Mouse (Mus musculus) midbrain, embryonic 15.5 days (tissue): ENCODE measurements around the gene Olfr1394. TPM values are rescaled to one million over a fixed set of nuclear protein-coding genes. Genes with fewer than 3 reads are reported as not detected.
A peak's percentile ranks its signal among the peaks of the same experiment; 100 is the strongest.
"Not testable (repeated sequence)": the region's sequence is repeated elsewhere in the genome, so short reads cannot be mapped to it uniquely, and the experiment has no call there.

Experiments used
- ATAC-seq: fragments of 200-750 bp; cut with Nextera tagmentation; replicated peaks from 2 replicates; pipeline ENCODE4 v1.8.0; 2017; ENCODE audit warnings: moderate TSS enrichment
- H3K27ac ChIP-seq: fragments of 300-500 bp; sonication (generic); 2 replicates; pipeline ENCODE4 v1.5.1; 2015; ENCODE audit warnings: mild to moderate bottlenecking, inconsistent platforms
- H3K27me3 ChIP-seq: fragments of 300-500 bp; sonication (generic); replicated peaks from 2 replicates; pipeline ENCODE4 v1.6.1; 2015; ENCODE audit warnings: inconsistent platforms
- H3K36me3 ChIP-seq: fragments of 300-500 bp; sonication (generic); replicated peaks from 2 replicates; pipeline ENCODE4 v1.6.1; 2015; ENCODE audit warnings: inconsistent platforms
- H3K4me1 ChIP-seq: fragments of 300-500 bp; sonication (generic); 2 replicates; pipeline ENCODE4 v1.6.1; 2015; ENCODE audit warnings: inconsistent platforms
- H3K4me2 ChIP-seq: fragments of 300-500 bp; sonication (generic); 2 replicates; pipeline ENCODE4 v1.6.1; 2015; ENCODE audit warnings: inconsistent platforms, mild to moderate bottlenecking, moderate library complexity
- H3K4me3 ChIP-seq: fragments of 300-500 bp; sonication (generic); 2 replicates; pipeline ENCODE4 v1.5.1; 2015; ENCODE audit warnings: mild to moderate bottlenecking, inconsistent platforms
- H3K9ac ChIP-seq: fragments of 300-500 bp; sonication (generic); 2 replicates; pipeline ENCODE4 v1.6.1; 2015; ENCODE audit warnings: mild to moderate bottlenecking, inconsistent platforms
- H3K9me3 ChIP-seq: fragments of 300-500 bp; sonication (generic); 2 replicates; pipeline ENCODE4 v1.6.1; 2016; ENCODE audit warnings: inconsistent platforms
- WGBS: fragments of 180-500 bp; shearing (Covaris S2); methylation state at CpG from one replicate; pipeline ENCODE4 v1.1.7; 2015; ENCODE audit warnings: mixed read lengths; 5-methylcytosine and 5-hydroxymethylcytosine counted together
- polyA plus RNA-seq: library from polyadenylated mRNA; unstranded; fragments of >200 nt; fragmentation: Nextera tagmentation; extraction: Ambion mirVana; gene quantifications from 2 replicates; pipeline ENCODE4 v1.2.1, GENCODE M21; 2015

The Olfr1394 gene
- polyA plus RNA-seq, 1 experiment from 2014 or later, result not detected

DNA sequence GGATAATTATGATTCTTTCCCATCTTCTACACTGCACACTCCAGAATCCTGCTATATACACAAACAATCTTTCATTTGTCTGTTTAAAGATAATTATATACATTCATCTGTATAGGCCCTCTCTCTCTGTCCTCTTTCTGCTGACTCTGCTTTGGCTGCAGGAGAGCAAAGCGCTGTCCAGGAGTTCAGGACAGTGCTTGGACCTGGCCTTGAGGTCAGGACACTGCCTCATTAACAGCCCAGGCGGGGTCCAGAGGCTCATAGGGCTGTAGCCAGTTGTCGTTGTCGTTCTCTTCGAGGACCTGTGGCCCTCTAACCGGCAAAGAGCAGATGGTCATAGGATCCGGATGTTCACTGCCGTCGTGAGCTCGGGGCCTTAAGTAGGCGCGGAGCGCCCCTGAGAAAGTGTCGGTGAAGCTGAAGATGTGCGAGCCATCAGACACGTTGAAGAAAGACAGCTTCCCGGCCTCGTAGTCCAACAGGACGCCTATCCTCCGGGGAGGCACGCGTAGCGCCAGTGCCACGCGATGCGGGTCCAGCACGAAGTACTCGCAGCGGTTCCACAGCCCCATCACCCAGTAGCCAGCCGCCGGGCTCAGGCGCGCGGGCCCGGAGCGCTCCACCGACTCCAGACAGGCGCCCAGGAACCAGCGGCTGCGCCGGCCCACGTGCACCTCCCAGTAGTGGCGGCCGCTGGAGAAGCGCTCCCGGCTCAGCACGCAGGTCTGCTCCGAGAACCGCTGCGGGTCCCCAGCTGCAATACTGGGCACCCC is 14.8 kb downstream of the Olfr1394 start:
- H3K4me3 ChIP-seq, result peak overlapping the region; percentile 44
- H3K9me3 ChIP-seq, result no peaks in the 10 kb centered on the region
- H3K36me3 ChIP-seq, result no peaks in the 10 kb centered on the region
- WGBS, result 8% methylated on average over 50 of the region's 50 CpGs
- H3K27ac ChIP-seq, result no peak overlapping the region
- peak; percentile 90 for ATAC-seq
- H3K4me2 ChIP-seq, result peak overlapping the region; percentile 87
- H3K4me1 ChIP-seq, result peaks cover 8% of the 10 kb centered on the region
- H3K9ac ChIP-seq, result peak overlapping the region; percentile 43
- H3K27me3 ChIP-seq, result peaks cover 5% of the 10 kb centered on the region; the same call in 1 of the 2 replicates

DNA sequence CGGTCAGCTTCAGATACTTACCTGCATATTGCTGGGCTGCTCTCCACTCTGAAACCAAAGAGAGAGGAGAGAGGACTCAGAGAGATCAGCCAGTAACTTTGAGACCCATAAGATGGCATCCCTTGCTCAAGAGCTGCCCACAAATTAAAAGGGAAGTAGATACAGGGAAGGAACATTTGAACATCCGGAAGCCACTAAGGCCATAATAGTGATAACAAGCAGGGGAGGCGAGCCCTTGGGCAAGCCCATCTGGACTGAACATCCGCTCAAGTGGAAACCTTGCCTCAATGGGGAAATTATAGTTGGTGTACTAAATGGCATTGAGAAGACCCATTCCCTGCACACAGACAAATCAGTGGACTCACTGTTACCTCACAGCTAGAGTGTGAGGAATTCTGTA is 16.4 kb downstream of the Olfr1394 start:
- Histone ChIP-seq H3K27ac (no peak overlapping the region), H3K27me3 (peaks cover 5% of the 10 kb centered on the region; the same call in 1 of the 2 replicates), H3K9ac (no peak overlapping the region), H3K4me2 (no peak overlapping the region), H3K36me3 (no peaks in the 10 kb centered on the region), H3K4me1 (peaks cover 8% of the 10 kb centered on the region), H3K4me3 (no peak overlapping the region), H3K9me3 (no peaks in the 10 kb centered on the region)
- ATAC-seq, result no peak
- WGBS, result 96% methylated on average over 4 of the region's 4 CpGs

DNA sequence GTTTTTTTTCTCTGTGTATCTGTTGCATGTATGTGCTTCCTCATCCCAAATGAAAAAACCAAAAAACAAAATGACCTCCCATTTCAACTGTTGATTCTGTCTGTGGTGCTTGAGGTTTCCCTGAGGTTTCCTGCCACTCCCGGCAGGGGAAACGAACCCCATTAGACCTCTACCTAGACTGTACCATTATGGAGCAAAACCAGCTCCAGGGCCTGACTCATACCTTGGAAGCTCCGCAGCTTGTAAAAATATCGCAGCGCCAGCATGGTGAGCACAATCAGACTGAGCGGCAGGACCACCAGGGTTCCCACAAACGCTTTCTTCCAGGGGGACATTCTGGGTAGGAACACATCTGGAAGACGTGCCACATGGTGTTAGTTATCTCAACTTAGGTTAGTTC is 21.2 kb downstream of the Olfr1394 start:
- no peaks in the 10 kb centered on the region for H3K36me3 ChIP-seq
- H3K4me1 ChIP-seq, result no peaks in the 10 kb centered on the region
- H3K9ac ChIP-seq, result no peak overlapping the region
- no peak overlapping the region for H3K27ac ChIP-seq
- no peaks in the 10 kb centered on the region for H3K27me3 ChIP-seq
- WGBS, result 95% methylated on average over 8 of the region's 8 CpGs
- no peak for ATAC-seq
- H3K4me3 ChIP-seq, result no peak overlapping the region
- H3K4me2 ChIP-seq, result no peak overlapping the region
- H3K9me3 ChIP-seq, result no peaks in the 10 kb centered on the region

DNA sequence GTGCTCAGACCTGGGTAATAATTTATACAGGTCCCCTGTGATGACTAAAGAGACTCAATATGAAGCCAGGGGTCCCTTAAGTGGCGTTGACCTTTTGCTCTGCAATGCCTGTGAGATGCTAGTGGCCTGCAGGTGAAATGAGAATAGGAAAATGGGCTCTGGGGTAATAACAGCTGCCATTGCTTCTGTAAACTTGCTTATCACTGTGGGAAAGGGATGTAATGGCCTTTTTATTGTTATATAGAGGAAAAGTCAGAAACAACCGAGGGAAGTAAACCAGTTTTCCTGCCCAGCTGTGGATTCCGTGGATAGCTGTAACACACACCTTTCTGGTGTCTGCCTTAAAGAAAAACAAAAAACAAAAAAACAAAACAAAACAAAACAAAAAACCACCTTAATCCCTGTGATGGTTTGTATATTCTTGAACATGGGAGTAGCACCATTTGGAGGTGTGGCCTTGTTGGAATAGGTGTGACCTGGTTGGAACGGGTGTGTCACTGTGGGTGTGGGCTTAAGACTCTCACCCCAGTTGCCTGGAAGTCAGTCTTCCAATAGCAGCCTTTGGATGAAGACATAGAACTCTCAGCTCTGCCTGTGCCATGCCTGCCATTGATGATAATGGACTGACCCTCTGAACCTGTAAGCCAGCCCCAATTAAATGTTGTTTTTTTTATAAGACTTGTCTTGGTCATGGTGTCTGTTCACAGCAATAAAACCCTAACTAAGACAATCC is 22.0 kb downstream of the Olfr1394 start:
- ATAC-seq, H3K36me3 ChIP-seq, H3K4me3 ChIP-seq, H3K9me3 ChIP-seq, H3K27me3 ChIP-seq, H3K4me2 ChIP-seq, H3K27ac ChIP-seq, H3K4me1 ChIP-seq, H3K9ac ChIP-seq: not testable (repeated sequence)
- WGBS, result 94% methylated on average over 4 of the region's 4 CpGs

DNA sequence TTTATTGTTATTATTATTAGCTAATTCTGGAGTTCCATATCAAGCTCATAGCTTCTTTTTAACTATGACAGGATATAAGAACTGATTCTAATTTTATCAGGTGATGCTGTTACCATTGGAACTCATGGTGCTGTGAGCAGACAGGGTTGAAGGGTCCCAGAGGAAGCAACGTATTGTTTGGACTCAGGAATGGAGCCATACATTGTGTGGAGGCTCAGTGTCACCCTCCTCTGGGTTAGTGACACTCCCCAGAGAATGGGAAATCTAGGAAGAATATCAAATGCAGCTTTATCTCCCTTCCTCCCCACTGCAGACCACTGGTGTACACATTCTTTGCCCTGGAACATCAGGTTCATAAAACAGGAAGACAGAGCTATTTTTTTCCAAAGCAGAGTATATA is 29.0 kb downstream of the Olfr1394 start:
- ATAC-seq, result no peak
- no peak overlapping the region for H3K4me3 ChIP-seq
- whole genome bisulfite sequencing, result 68% methylated on average over 1 of the region's 1 CpGs
- H3K9me3 ChIP-seq, result no peaks in the 10 kb centered on the region
- no peaks in the 10 kb centered on the region for H3K4me1 ChIP-seq
- no peak overlapping the region for H3K27ac ChIP-seq
- no peaks in the 10 kb centered on the region for H3K36me3 ChIP-seq
- H3K4me2 ChIP-seq, result no peak overlapping the region
- no peaks in the 10 kb centered on the region for H3K27me3 ChIP-seq
- H3K9ac ChIP-seq, result no peak overlapping the region

DNA sequence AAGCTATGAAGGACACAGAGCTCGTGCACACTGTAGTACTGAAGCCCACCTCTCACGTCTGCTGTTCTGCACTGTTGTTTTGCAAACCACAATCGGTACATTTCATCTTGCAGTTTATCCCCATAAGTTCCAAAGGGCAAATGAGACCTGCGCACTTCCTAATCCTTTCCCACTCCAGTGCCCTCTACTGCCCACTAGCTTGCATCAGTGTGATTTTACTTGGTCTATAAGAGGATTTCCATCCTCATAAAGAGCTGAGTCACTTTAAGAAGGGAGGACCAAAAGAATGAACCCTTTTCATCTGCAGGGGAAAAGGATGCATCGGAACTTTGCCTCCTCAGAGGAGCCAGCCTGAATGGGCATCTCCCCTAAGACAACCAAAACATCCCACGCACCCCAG is 32.3 kb downstream of the Olfr1394 start:
- no peaks in the 10 kb centered on the region for H3K36me3 ChIP-seq
- H3K4me1 ChIP-seq, result no peaks in the 10 kb centered on the region
- no peaks in the 10 kb centered on the region for H3K27me3 ChIP-seq
- no peak overlapping the region for H3K9ac ChIP-seq
- no peak overlapping the region for H3K4me3 ChIP-seq
- no peaks in the 10 kb centered on the region for H3K9me3 ChIP-seq
- no peak for ATAC-seq
- WGBS, result 79% methylated on average over 6 of the region's 6 CpGs
- H3K27ac ChIP-seq, result no peak overlapping the region
- H3K4me2 ChIP-seq, result no peak overlapping the region

DNA sequence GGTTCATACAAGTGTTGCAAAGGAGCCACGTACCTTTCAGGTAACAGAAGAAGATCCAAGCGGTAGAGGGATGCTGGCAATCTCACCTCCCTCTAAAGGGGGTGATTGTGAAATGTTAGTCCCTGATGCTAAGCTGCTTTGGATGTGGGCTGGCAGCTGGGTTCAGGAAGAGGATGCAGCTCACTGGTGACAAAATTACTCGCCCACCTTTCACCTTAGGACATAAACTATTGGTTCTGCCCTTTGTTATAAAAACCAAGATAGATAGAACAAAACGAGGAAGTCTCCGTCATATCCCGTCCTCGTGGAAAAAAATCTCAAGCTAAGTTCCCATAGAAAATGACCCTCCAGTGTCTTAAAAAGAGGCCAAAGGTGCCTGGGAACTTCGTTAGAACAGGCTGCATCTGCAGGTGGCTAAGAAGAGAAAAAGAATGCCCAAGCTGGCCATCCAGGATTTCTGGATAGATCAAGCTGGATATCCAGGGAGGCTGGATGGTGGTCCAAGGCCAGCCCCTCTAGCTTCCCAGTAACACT is 32.8 kb downstream of the Olfr1394 start, which contains the start of gene Btnl9:
TSS of gene Btnl9 (minus strand) at position 205 of the 534 bp plus-strand sequence.
- no peak for ATAC-seq
- Histone ChIP-seq H3K27me3 (no peaks in the 10 kb centered on the region), H3K9me3 (no peaks in the 10 kb centered on the region), H3K4me1 (no peaks in the 10 kb centered on the region), H3K27ac (no peak within 1 kb of the TSS), H3K4me2 (no peak within 1 kb of the TSS), H3K4me3 (no peak within 1 kb of the TSS), H3K9ac (no peak within 1 kb of the TSS), H3K36me3 (no peaks in the 10 kb centered on the region)
- WGBS, result 80% methylated on average over 8 of the region's 8 CpGs

DNA sequence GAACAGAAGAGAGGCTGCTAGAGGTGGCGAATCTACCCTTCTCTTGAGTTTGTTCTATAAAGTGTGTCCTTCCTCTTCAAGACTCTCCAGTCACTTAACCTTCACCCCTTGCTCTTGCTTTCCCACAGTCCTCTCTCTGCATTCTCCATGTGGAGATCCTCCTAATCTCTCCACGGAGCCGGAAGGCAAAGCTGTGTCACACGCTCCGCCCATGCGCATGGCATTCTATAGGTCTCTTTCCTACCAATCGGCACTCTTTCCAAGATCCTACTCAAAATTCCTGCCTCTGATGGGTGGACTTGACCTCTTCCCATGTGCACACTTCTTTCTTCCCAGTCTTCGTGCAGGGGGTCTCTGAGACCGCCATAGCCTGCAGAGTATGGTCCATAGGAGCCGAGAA is 33.5 kb downstream of the Olfr1394 start:
- H3K9ac ChIP-seq, result no peak overlapping the region
- no peak overlapping the region for H3K4me2 ChIP-seq
- no peaks in the 10 kb centered on the region for H3K27me3 ChIP-seq
- WGBS, result 78% methylated on average over 10 of the region's 10 CpGs
- ATAC-seq, result no peak
- H3K9me3 ChIP-seq, result no peaks in the 10 kb centered on the region
- no peaks in the 10 kb centered on the region for H3K4me1 ChIP-seq
- no peaks in the 10 kb centered on the region for H3K36me3 ChIP-seq
- no peak overlapping the region for H3K27ac ChIP-seq
- no peak overlapping the region for H3K4me3 ChIP-seq

DNA sequence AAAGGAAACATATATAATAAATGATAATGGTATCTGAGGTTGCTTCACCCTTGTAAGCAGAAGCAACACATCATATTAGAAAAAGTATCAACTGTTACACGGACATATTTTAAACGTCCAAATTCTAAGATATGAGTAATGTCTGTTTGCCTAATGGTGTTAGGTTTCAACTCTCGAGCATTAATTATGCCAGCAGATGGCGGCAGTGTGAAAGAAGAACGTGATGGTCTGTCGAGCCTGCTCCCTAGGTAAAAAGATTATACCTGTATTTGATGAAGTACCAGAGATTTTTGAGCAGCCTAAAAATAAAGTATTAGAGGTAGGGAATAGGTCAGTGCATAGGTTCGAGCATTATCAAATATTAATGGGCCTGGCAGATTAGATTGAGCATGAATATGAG is 35.6 kb downstream of the Olfr1394 start:
- no peak overlapping the region for H3K4me3 ChIP-seq
- H3K36me3 ChIP-seq, result no peaks in the 10 kb centered on the region
- 7% methylated on average over 7 of the region's 7 CpGs for WGBS
- no peak overlapping the region for H3K27ac ChIP-seq
- H3K4me1 ChIP-seq, result no peaks in the 10 kb centered on the region
- no peaks in the 10 kb centered on the region for H3K9me3 ChIP-seq
- H3K9ac ChIP-seq, result no peak overlapping the region
- no peak overlapping the region for H3K4me2 ChIP-seq
- no peaks in the 10 kb centered on the region for H3K27me3 ChIP-seq
- ATAC-seq, result 0 out of 2 replicates have a peak, but pooled peaks have one; percentile 30

DNA sequence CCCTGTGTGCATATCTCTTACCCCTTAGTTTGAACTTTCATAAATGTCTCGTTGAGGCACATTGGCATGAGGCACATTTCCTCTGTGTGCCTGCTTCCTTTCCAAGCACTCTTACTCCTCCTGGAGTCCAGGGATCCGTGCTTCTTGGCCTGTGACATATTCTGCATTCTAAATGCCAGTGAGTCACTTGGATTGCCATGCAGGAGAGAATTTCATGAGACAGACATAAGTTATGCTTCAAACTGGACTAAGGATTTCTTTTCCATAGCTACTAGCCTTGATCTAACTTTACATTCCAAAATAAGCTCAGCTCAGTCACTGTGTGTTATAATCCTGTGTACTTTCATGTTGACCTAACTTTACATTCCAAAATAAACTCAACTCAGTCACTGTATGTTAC is 36.9 kb downstream of the Olfr1394 start:
- no peak for ATAC-seq

DNA sequence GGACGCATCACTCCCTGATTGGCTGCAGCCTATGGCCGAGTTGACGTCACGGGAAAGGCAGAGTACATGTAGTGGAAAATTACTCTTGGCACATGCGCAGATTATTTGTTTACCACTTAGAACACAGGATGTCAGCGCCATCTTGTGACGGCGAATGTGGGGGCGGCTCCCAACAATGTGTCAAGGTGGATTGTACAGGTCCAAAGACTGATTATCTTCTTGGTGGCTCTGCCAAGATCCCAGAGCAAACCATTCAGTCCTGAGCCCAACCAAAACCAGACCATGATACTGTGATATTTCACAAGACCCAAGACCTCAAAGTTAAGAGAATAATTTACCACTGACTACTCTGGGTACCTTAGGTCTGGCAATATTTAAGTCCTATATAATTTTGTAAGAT is 40.6 kb downstream of the Olfr1394 start:
- WGBS, result 96% methylated on average over 9 of the region's 9 CpGs
- not testable (repeated sequence) for H3K4me1 ChIP-seq

More for the DNA sequence above, 36.9 kb downstream of the Olfr1394 start:
- Histone ChIP-seq H3K9me3 (no peaks in the 10 kb centered on the region), H3K9ac (no peak overlapping the region), H3K36me3 (no peaks in the 10 kb centered on the region), H3K27ac (no peak overlapping the region), H3K4me3 (no peak overlapping the region), H3K27me3 (no peaks in the 10 kb centered on the region), H3K4me2 (no peak overlapping the region), H3K4me1 (no peaks in the 10 kb centered on the region)
- WGBS, result 64% methylated on average over 2 of the region's 2 CpGs

DNA sequence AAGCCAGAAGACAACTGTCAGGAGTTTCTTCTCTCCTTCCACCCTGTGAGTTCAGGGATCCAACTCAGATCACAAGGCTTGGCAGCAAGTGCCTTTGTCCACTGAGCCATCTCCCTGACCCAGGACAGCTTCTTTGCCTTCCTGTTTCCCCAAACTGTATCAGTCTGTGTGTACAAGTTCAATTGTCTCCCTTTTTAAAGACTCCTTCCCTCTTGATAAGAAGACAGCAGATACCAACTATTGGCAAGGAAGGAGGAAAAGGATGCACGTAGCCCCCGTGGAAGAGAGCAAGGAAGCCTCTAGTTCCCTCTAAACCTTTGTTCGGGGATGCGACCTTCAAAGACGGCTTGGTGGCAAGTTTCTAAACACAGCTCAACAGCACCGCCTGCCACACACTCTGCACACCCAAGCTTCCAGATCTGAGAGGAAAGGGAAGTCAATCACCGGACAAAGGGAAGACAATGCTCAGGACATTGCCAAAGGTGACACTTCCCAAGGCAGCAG is 41.7 kb downstream of the Olfr1394 start:
- no peak overlapping the region for H3K27ac ChIP-seq
- no peaks in the 10 kb centered on the region for H3K4me1 ChIP-seq
- H3K4me3 ChIP-seq, result no peak overlapping the region
- no peak overlapping the region for H3K4me2 ChIP-seq
- no peaks in the 10 kb centered on the region for H3K9me3 ChIP-seq
- no peak for ATAC-seq
- WGBS, result 87% methylated on average over 7 of the region's 7 CpGs
- no peaks in the 10 kb centered on the region for H3K27me3 ChIP-seq
- H3K9ac ChIP-seq, result no peak overlapping the region
- no peaks in the 10 kb centered on the region for H3K36me3 ChIP-seq

More for the DNA sequence above, 40.6 kb downstream of the Olfr1394 start:
- H3K27ac ChIP-seq, H3K9ac ChIP-seq, ATAC-seq, H3K9me3 ChIP-seq, H3K36me3 ChIP-seq, H3K27me3 ChIP-seq, H3K4me2 ChIP-seq, H3K4me3 ChIP-seq: not testable (repeated sequence)
